Mouse (Mus musculus) limb, embryonic 14.5 days (tissue): ENCODE measurements around the gene Pepd. TPM values are rescaled to one million over a fixed set of nuclear protein-coding genes. Genes with fewer than 3 reads are reported as not detected.

Experiments
- ATAC-seq: fragments of 200-750 bp; cut with Nextera tagmentation; 2 replicates; pipeline ENCODE4 v1.8.0; 2017; ENCODE audit warnings: low read depth, moderate number of reproducible peaks, moderate TSS enrichment; ENCODE audit not compliant: low FRiP score
- DNase-seq: peaks from one replicate; pipeline ENCODE4 v3.0.0-alpha.2; 2015; ENCODE audit warnings: low spot score
- H3K27ac ChIP-seq: fragments of 300-500 bp; sonication (generic); replicated peaks from 2 replicates; pipeline ENCODE4 v1.5.1; 2014; ENCODE audit warnings: low read depth, mild to moderate bottlenecking, low read length, moderate library complexity, mixed read lengths
- H3K27me3 ChIP-seq: fragments of 300-500 bp; sonication (generic); 2 replicates; pipeline ENCODE4 v1.6.1; 2014; ENCODE audit warnings: low read length, mixed read lengths; ENCODE audit not compliant: control insufficient read depth, insufficient read depth
- H3K36me3 ChIP-seq: fragments of 300-500 bp; sonication (generic); 2 replicates; pipeline ENCODE4 v1.6.1; 2014; ENCODE audit warnings: mild to moderate bottlenecking, low read length, moderate library complexity, mixed read lengths; ENCODE audit not compliant: control insufficient read depth, insufficient read depth
- H3K4me1 ChIP-seq: fragments of 300-500 bp; sonication (generic); 2 replicates; pipeline ENCODE4 v1.6.1; 2014; ENCODE audit warnings: antibody characterized with exemption, low read length, mixed read lengths; ENCODE audit not compliant: control insufficient read depth, insufficient read depth
- H3K4me2 ChIP-seq: fragments of 300-500 bp; sonication (generic); replicated peaks from 2 replicates; pipeline ENCODE4 v1.6.1; 2014; ENCODE audit warnings: low read depth, mild to moderate bottlenecking, low read length, moderate library complexity; ENCODE audit not compliant: severe bottlenecking
- H3K4me3 ChIP-seq: fragments of 300-500 bp; sonication (generic); replicated peaks from 2 replicates; pipeline ENCODE4 v1.5.1; 2014; ENCODE audit warnings: low read length
- H3K9ac ChIP-seq: fragments of 300-500 bp; sonication (generic); 2 replicates; pipeline ENCODE4 v1.6.1; 2014; ENCODE audit warnings: mild to moderate bottlenecking, low read depth, low read length, moderate library complexity; ENCODE audit not compliant: severe bottlenecking
- H3K9me3 ChIP-seq: fragments of 300-500 bp; sonication (generic); 2 replicates; pipeline ENCODE4 v1.6.1; 2016; ENCODE audit warnings: low read length; ENCODE audit not compliant: control insufficient read depth
- POLR2A ChIP-seq: fragments of 200-500 bp; IDR thresholded peaks from 2 replicates; pipeline ENCODE4 v1.8.0; 2012; ENCODE audit warnings: inconsistent platforms, mild to moderate bottlenecking, moderate library complexity, borderline replicate concordance; ENCODE audit not compliant: insufficient read depth, insufficient read length; ENCODE audit errors: extremely low read depth
- WGBS: fragments of 180-500 bp; shearing (Covaris S2); extraction: QIAGEN DNeasy Blood & Tissue Kit; methylation state at CpG from one replicate; pipeline ENCODE4 v1.1.7; 2014; 5-methylcytosine and 5-hydroxymethylcytosine counted together
- polyA plus RNA-seq, 2 experiments: library from polyadenylated mRNA; depleted of rRNA in 1 of 2; stranded (reverse) in 1 of 2; unstranded in 1 of 2; fragments of >200 nt; fragmentation: Nextera tagmentation in 1 of 2; extraction: Ambion mirVana in 1 of 2; gene quantifications; 2 replicates each; pipeline versions ENCODE4 v1.2.1 to v1.2.3; 2012 to 2014

Pepd gene
- polyA plus RNA-seq, 2 experiments = 51.4 to 78.4 TPM

DNA sequence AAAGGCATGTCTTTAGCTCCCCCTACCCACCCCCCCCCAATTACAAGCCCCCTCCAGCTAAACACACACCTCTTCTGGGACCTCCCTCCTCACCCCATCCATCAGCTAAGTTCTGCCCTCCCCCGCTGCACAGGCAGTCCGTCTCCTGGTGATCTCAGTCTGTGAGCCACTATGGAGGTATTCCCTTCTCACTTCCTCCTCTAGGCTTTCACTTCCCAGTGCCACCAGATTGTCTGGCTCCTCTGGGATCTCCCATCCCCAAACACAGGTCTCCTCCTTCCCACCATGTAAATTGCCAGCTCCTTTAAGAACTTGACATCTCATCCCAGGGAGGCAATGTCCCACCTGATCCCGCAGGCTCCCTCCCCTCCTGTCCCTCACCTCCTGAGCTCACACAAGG, 153.8 kb downstream of the Pepd start:
- Histone ChIP-seq H3K4me1 (no peaks in the 10 kb centered on the region), H3K9ac (no peak overlapping the region)
- DNase-seq = no peak

DNA sequence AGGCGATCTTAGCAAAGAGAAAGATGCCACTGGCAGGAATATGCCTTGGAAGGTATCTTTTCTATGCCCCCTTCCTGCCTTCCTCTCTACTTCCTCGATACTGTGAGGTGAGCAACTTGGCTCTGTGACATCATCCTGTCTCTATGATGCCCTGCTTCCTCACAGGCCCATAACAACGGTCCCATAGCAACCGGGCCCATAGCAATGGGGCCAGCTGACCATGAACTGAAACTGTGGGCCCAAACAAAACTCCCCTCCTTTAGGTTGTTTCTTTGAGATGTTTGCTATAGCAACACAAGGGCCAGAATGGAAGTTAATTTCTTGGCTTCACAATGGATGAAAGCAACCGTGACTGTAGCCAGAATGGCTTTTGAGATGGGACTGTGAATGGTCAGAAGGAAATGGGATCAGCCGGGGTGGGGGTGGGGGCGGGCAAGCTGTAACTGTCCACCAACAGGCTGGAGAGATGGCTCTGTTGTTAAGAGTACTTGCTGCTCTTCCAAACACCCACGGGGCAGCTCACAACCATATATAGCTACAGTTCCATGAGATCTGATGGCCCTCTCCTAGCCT, 154.5 kb downstream of the Pepd start:
- no peaks in the 10 kb centered on the region for H3K27me3 ChIP-seq
- no peaks in the 10 kb centered on the region for H3K4me1 ChIP-seq
- WGBS = 81% methylated on average over 8 of the region's 8 CpGs
- H3K9ac ChIP-seq = no peak overlapping the region
- DNase-seq (no peak), ATAC-seq (no peak)
- no peak overlapping the region for H3K4me2 ChIP-seq
- H3K9me3 ChIP-seq = no peaks in the 10 kb centered on the region
- H3K4me3 ChIP-seq = no peak overlapping the region
- no peak overlapping the region for H3K27ac ChIP-seq
- no peaks in the 10 kb centered on the region for H3K36me3 ChIP-seq
- TF ChIP-seq POLR2A = no peak

More for the DNA sequence above, 153.8 kb downstream of the Pepd start:
- Histone ChIP-seq H3K4me2 (no peak overlapping the region), H3K27me3 (no peaks in the 10 kb centered on the region), H3K9me3 (no peaks in the 10 kb centered on the region), H3K36me3 (no peaks in the 10 kb centered on the region), H3K4me3 (no peak overlapping the region), H3K27ac (no peak overlapping the region)
- no peak for TF ChIP-seq POLR2A
- WGBS = 67% methylated on average over 3 of the region's 3 CpGs
- ATAC-seq = no peak

DNA sequence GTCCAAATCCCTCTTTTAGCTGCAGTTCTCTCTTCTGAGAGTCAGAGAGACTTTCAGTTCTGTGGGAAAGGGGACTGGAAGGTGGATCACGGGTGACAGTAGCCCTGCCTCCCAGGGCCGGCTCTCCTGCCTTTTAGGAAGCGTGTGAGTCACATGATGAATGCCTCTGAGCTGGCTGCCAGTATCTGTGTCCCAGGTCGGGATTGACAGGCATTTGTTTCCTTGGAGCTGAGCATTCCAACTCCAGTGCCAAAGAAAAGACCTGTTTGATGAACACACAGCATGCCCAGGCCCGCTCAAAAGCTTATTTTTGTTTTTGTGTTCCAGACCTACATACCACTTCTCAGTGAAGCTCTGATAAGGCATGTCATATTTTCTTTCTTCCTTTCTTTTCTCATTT, 164.5 kb downstream of the Pepd start:
- ATAC-seq = no peak

DNA sequence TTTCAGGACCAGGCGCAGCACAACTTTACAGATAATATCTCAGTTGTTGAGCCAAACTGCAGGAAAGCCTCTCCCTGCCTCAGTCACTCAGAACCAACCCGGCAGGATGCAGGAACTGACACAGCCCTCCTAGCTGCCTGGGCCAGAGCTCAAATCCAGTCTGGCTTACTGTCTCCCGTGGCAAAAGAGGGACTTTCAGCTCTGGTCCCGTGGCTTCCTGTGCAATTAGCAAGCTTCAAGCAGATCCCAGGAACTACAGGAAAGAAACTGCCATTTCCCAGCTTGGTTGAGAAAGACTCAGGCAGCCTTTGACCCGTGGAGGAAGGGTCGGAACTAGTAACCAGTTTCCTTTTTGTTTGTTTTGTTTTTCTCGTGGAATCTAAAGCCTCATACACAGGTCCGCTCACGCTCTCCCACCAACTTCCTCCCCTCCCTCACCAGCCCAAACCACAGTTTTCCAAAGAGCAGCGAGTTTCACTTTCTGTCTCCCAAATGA, 168.7 kb downstream of the Pepd start:
- no peaks in the 10 kb centered on the region for H3K9me3 ChIP-seq
- peak; percentile 13 for DNase-seq
- ATAC-seq = no peak
- WGBS = 30% methylated on average over 10 of the region's 10 CpGs
- H3K27ac ChIP-seq = 0 out of 2 replicates have a peak overlapping the region, but pooled peaks have one; percentile 3
- no peak overlapping the region; the same call in 1 of the 2 replicates for H3K4me2 ChIP-seq
- peaks cover 6% of the 10 kb centered on the region; the same call in 1 of the 2 replicates for H3K4me1 ChIP-seq
- H3K9ac ChIP-seq = no peak overlapping the region
- H3K27me3 ChIP-seq = no peaks in the 10 kb centered on the region
- TF ChIP-seq POLR2A = no peak
- H3K36me3 ChIP-seq = no peaks in the 10 kb centered on the region
- no peak overlapping the region for H3K4me3 ChIP-seq

More for the DNA sequence above, 164.5 kb downstream of the Pepd start:
- DNase-seq = peak; percentile 37
- no peaks in the 10 kb centered on the region for H3K36me3 ChIP-seq
- no peak overlapping the region for H3K4me2 ChIP-seq
- no peaks in the 10 kb centered on the region for H3K9me3 ChIP-seq
- 53% methylated on average over 5 of the region's 5 CpGs for WGBS
- no peak overlapping the region for H3K9ac ChIP-seq
- H3K27ac ChIP-seq = no peak overlapping the region
- no peak for TF ChIP-seq POLR2A
- H3K4me1 ChIP-seq = peaks cover 6% of the 10 kb centered on the region; the same call in 1 of the 2 replicates
- H3K27me3 ChIP-seq = no peaks in the 10 kb centered on the region
- H3K4me3 ChIP-seq = no peak overlapping the region

DNA sequence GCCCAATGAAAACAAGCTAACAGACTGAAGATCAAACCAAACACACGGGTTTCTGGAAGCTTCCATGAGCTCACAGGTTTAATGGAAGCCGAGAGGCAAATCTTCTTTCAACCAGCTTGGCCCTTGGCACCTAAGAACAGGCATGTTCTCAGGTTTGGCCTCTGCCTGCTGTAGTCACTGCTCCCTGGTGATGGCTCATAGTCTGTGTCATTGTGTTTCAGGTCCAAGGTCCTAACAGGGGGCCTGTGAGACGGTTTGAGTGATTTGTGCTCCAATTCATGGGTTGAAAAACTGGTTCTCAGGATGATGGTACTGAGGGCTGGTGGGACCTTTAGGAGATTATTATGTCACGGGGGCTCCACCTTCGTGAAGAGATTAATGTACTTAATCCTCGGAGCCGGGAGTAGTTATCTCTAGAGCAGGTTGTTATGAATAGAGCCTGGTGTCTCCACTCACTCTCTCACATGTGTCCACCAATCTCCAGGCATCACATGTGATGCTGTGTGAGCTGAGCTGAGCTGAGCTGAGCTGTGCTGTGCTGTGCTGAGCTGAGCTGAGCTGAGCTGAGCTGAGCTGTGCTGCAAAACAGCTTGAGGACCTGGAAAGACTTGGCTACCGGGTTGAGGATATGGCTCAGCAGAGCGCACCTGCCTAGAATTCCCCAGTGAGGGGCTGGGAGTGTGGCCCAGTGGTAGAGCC, 169.4 kb downstream of the Pepd start:
- TF ChIP-seq POLR2A = no peak
- H3K4me3 ChIP-seq = no peak overlapping the region
- H3K36me3 ChIP-seq = no peaks in the 10 kb centered on the region
- H3K9me3 ChIP-seq = no peaks in the 10 kb centered on the region
- ATAC-seq (no peak), DNase-seq (no peak)
- no peak overlapping the region for H3K27ac ChIP-seq
- no peaks in the 10 kb centered on the region for H3K27me3 ChIP-seq
- WGBS = 78% methylated on average over 9 of the region's 9 CpGs
- no peak overlapping the region for H3K9ac ChIP-seq
- peaks cover 6% of the 10 kb centered on the region; the same call in 1 of the 2 replicates for H3K4me1 ChIP-seq
- no peak overlapping the region for H3K4me2 ChIP-seq
